Mouse (Mus musculus) MEL (cell line): Measurements from ENCODE around the gene Shbg.
"Not testable (repeated sequence)": the region's sequence is repeated elsewhere in the genome, so short reads cannot be mapped to it uniquely, and the experiment has no call there.

Experiments used
- CTCF ChIP-seq, 3 experiments: IDR thresholded peaks in 2 of 3; conservative IDR thresholded peaks in 1 of 3; 2 replicates each; pipeline ENCODE4 v1.5.1; 2011 to 2012; ENCODE audit warnings: low read length in 3 of 3, low read depth in 2 of 3, mild to moderate bottlenecking in 2 of 3, improper control_type of control experiment in 1 of 3, inconsistent platforms in 1 of 3, mixed read lengths in 1 of 3, moderate library complexity in 1 of 3; ENCODE audit not compliant: control insufficient read depth in 1 of 3, insufficient read depth in 1 of 3, poor library complexity in 1 of 3, severe bottlenecking in 1 of 3
- TBP ChIP-seq: IDR thresholded peaks from 2 replicates; pipeline ENCODE4 v1.8.0; 2011; ENCODE audit warnings: low read depth, low read length, improper control_type of control experiment

GRCm38 (mm10) chr11:69624339-69624738 lies 6.6 kb upstream of the Shbg start:
- TF ChIP-seq TBP; CTCF (IDR thresholded peaks at IDR 0.05 in 2 of 3, conservative IDR thresholded peaks at IDR 0.05 in 1 of 3; ENCODE audit: control insufficient read depth in 1 of 3, insufficient read depth in 1 of 3, low read depth in 2 of 3, low read length in 3 of 3, poor library complexity in 1 of 3, severe bottlenecking in 1 of 3): not testable (repeated sequence)
